Mouse (Mus musculus) v-Abl transformed pro-B cells (cell line): Measurements from ENCODE around the gene Tspan11.

Source experiments
- in situ Hi-C, 2 experiments: fragments of 400-800 bp; cut with MboI; formaldehyde crosslinking; loops; one replicate each; pipeline ENCODE4 v1.15.1; 2025; ENCODE audit not compliant: unreplicated experiment in 2 of 2

The Tspan11 gene

DNA sequence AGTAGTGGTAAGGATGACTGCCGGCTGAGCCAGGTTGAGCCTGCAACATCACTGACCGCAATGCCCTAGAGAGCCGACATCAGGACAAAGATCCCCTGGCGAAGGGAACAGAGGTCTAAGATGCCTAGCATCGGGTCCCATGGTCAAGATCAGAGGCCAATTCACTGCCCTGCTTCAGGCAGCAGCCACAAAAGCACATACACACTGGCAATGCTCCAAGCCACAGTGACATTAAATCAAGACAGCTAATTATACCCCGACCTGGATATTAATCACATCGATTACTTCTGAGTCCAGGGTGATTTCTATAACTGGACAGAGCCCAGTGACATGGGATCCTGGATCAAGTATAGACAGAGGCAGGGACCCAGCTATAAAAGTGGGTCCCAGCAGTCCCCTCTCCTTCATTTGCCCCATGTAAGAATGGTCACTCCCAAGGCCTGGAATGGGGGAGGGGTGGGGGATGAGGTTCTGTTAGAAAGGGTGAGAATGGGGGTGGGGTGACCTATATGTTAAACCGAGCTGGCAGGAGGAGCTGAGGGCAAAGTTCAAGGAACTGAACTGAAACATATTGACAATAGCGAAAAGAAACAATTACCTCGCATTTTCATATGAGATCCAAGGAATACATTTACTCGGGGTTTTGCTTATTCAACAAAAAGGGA is 93.1 kb downstream of the Tspan11 start:
- in situ Hi-C loops, result no loop called here

- in situ Hi-C loops, result no loop called here
Observed at GRCm38 (mm10) chr6:127981176-127981575, 93.8 kb downstream of the Tspan11 start.

GRCm38 (mm10) chr6:127986357-127986756 is 99.0 kb downstream of the Tspan11 start:
- in situ Hi-C loops, result no loop called here

DNA sequence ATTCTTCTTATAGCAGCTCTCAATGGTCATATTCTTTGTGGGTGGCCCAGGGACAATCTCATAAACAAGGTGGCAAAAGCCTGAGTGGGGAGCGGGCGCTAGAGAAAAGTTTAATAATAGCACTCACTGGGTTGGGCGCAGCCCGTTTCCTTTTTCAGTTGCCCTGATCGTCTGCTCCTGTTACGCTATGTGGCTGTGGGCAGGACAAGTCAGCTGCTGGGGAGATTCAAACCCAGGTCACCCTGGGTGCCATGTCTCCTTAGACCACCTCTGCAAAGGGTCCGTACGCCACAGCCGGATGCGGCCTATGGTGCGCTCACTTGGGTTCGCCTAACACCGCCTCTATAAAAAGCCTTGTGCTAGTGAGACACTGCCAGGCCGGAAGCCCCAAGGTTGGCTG is 100.0 kb downstream of the Tspan11 start:
- in situ Hi-C loops, result no loop called here

- in situ Hi-C loops, result no loop called here
Observed at GRCm38 (mm10) chr6:127988944-127989494, 101.6 kb downstream of the Tspan11 start.

DNA sequence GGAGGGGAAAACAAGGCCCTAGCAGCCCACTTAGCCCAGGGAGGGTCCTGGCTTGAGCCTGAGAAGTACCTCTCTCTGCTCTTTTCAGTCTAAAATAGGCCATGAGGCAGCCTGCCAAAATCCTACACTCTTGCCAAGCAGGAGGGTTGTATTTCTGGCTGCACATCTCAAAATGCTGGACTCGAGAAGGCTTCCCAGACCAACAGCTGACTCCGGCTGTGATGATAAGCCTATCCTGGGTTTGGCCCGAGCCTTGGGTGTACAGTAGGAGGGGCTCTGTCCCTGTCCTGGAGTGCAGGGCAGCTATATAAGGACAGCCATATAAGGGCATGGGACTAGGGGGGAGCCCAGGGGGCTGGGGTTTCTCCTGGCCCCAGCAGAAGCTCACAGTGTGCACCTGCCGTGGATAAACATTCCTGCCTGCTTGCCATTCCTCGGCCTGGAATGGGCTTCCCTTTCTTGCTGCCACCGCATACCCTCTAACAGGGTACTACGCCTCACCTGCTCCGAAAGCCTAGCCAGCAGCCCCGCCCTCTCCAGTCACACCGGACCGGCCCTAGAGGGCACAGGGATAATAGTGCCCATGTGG is 102.3 kb downstream of the Tspan11 start:
- in situ Hi-C loops, result no loop called here

GRCm38 (mm10) chr6:127991509-127992176 is 104.3 kb downstream of the Tspan11 start:
- in situ Hi-C loops, result no loop called here

GRCm38 (mm10) chr6:127992993-127993392 is 105.6 kb downstream of the Tspan11 start:
- in situ Hi-C loops, result no loop called here

DNA sequence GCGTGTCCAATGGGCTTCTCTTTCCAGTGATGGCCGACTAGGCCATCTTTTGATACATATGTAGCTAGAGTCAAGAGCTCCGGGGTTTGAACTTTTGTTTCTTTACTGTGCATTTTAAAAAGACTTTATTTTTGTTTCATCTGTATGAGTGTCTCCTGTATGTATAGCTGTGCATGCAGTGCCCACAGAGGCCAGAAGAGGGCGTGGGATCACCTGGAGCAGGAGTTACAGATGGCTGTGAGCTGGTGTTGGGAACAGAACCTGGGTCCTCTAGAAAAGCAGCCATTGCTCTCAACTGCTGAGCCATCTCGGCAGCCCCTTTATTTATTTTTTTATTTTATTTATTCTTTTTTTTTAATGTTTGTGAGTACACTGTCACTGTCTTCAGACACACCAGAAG is 109.5 kb downstream of the Tspan11 start:
- in situ Hi-C loops, result no loop called here

- in situ Hi-C loops, result no loop called here
Observed at GRCm38 (mm10) chr6:127999118-127999517, 111.7 kb downstream of the Tspan11 start.

- in situ Hi-C loops, result no loop called here
Observed at GRCm38 (mm10) chr6:128000777-128001176, 113.4 kb downstream of the Tspan11 start.

DNA sequence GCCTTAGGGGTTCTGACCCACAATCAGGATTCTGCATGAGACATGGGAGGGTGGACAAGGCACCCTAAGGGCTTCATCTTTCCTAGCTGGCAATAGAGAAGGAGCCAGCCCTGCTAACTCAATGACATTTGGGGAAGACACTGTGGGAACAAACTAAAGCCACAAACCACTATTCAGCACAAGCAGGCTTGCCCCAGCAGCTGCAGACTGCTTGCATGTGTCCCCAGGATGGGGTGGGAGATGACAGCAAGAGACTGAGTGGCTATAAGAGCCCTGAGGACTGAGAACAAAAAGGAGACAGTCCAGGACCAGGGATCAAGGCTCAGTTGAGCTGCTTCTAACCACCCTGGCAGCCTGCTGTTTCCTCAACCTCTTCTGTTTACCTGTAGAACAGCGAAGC is 114.2 kb downstream of the Tspan11 start:
- in situ Hi-C loops, result no loop called here

- in situ Hi-C loops, result no loop called here
Observed at GRCm38 (mm10) chr6:128002104-128002503, 114.7 kb downstream of the Tspan11 start.

DNA sequence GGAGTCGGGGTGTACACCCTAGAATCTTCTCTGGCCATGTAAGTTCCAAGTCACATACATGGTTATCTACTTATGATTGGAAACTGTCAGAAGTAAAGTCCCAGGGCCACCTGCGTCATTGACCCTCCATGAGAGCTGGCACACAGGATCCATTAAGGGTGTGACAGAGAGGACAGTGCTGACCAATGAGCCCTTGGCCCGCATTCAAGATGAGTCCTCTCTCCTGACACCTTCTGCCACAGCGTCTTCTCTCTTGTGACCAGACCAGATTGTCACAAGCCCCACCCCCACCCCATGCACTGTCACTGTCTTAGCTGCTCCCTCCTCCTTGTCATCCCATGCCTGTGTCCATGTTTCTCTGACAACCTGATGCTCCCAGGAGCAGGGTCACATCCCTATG is 115.3 kb downstream of the Tspan11 start:
- in situ Hi-C loops, result no loop called here

DNA sequence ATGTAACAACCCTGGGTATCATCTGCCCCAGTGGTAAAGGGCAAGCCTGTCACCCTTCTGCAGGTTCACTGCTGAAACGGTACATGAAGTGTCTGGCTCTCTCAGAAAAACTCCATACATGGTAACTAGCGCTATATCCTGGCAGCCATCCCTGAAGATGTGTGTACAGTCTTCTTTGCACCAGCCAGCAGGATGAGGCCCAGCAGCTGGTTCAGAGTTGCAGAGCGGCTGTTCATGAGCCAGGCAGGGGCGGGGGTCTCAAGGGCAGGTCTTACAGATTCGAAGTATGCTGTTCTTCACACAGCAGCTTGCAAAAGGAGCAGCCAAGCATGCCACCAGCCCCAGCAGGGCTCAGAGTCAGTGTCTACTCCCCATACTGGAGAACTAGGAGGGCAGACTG is 116.2 kb downstream of the Tspan11 start:
- in situ Hi-C loops, result no loop called here
